In the genomic region with DNA sequence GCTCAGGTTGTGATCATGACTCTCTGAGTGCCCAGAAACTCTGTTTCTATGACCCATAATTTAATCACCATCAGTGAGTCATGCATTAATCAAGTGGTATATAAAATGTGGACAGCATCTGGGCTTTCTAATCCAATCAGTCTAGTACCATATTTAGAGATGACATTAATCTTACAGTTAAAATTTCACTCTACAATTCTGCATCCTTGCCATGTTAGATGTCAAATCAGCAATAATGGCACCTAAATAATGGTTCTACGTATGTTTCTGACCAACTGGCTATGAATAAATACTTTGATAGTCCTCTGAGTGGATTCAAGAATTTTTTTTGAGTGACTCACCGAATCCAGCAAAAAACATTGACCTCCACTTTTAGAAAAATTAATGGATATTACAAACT, we compare ENCODE assay signal across 26 mouse cellular contexts.
"Had no signal": no experiment of that assay in that cellular context is flagged by ENCODE, and none has a peak within 500 bp of the region (broad histone marks: within the 10 kb centered on the region; RNA-seq: fewer than 3 reads in every experiment).

No protein-coding gene starts in this region.

- H3K4me2 ChIP-seq: embryonic facial prominence, embryonic 12.5 days; embryonic facial prominence, embryonic 13.5 days; embryonic facial prominence, embryonic 15.5 days; forebrain, embryonic 12.5 days; forebrain, embryonic 13.5 days; forebrain, embryonic 15.5 days; heart, embryonic 11.5 days; heart, embryonic 12.5 days had no signal

- ATAC-seq: forebrain, embryonic 13.5 days; forebrain, embryonic 14.5 days; forebrain, embryonic 15.5 days; forebrain, postnatal 0 days had no signal

- H3K4me1 ChIP-seq: embryonic facial prominence, embryonic 10.5 days; embryonic facial prominence, embryonic 12.5 days; embryonic facial prominence, embryonic 13.5 days; embryonic facial prominence, embryonic 15.5 days; forebrain, embryonic 10.5 days; forebrain, embryonic 12.5 days; forebrain, embryonic 13.5 days; forebrain, embryonic 15.5 days; heart, embryonic 10.5 days; heart, embryonic 12.5 days had no signal

- H3K4me3 ChIP-seq: embryonic facial prominence, embryonic 10.5 days; embryonic facial prominence, embryonic 12.5 days; embryonic facial prominence, embryonic 13.5 days; embryonic facial prominence, embryonic 15.5 days; erythroblast, embryonic 14.5 days; forebrain, embryonic 10.5 days; forebrain, embryonic 12.5 days; forebrain, embryonic 13.5 days; forebrain, embryonic 15.5 days; gastrocnemius, adult 2 months; heart, adult 2 months; heart, embryonic 10.5 days; heart, embryonic 12.5 days had no signal

- H3K27me3 ChIP-seq: embryonic facial prominence, embryonic 12.5 days; embryonic facial prominence, embryonic 13.5 days; embryonic facial prominence, embryonic 15.5 days; forebrain, embryonic 12.5 days; forebrain, embryonic 13.5 days; forebrain, embryonic 15.5 days; heart, embryonic 12.5 days had no signal

- DNase-seq: cerebellum, postnatal 10 days; cerebellum, postnatal 14 days; cerebellum, postnatal 25 days; cerebellum, postnatal 36 days; embryo, embryonic 11 days; forebrain, postnatal 0 days; gastrocnemius, adult 2 months; gastrocnemius, postnatal 10 days; gastrocnemius, postnatal 14 days; gastrocnemius, postnatal 25 days; gastrocnemius, postnatal 36 days; heart, adult 11 months; heart, adult 2 months had no signal

- H3K27ac ChIP-seq: embryonic facial prominence, embryonic 10.5 days; embryonic facial prominence, embryonic 12.5 days; embryonic facial prominence, embryonic 13.5 days; embryonic facial prominence, embryonic 15.5 days; forebrain, embryonic 10.5 days; forebrain, embryonic 12.5 days; forebrain, embryonic 13.5 days; forebrain, embryonic 15.5 days; gastrocnemius, adult 2 months; heart, adult 2 months; heart, embryonic 10.5 days had no signal

- H3K36me3 ChIP-seq: embryonic facial prominence, embryonic 10.5 days; embryonic facial prominence, embryonic 12.5 days; embryonic facial prominence, embryonic 13.5 days; embryonic facial prominence, embryonic 15.5 days; forebrain, embryonic 10.5 days; forebrain, embryonic 12.5 days; forebrain, embryonic 15.5 days; heart, embryonic 10.5 days; heart, embryonic 12.5 days had no signal

- H3K9me3 ChIP-seq: embryonic facial prominence, embryonic 10.5 days; embryonic facial prominence, embryonic 12.5 days; embryonic facial prominence, embryonic 13.5 days; embryonic facial prominence, embryonic 15.5 days; forebrain, embryonic 10.5 days; forebrain, embryonic 12.5 days; forebrain, embryonic 13.5 days; forebrain, embryonic 15.5 days; heart, embryonic 10.5 days; heart, embryonic 12.5 days had no signal

- H3K9ac ChIP-seq: embryonic facial prominence, embryonic 12.5 days; embryonic facial prominence, embryonic 13.5 days; embryonic facial prominence, embryonic 15.5 days; forebrain, embryonic 12.5 days; forebrain, embryonic 13.5 days; forebrain, embryonic 15.5 days; forebrain, postnatal 0 days; heart, embryonic 12.5 days had no signal
